Mouse (Mus musculus) kidney, adult 2 months (tissue): Measurements from ENCODE around the gene 0610040J01Rik. TPM values are rescaled to one million over a fixed set of nuclear protein-coding genes. Genes with fewer than 3 reads are reported as not detected.

ENCODE experiments used
- DNase-seq: peaks from one replicate; pipeline ENCODE4 v3.0.0; 2021
- H3K27ac ChIP-seq: fragments of 200-500 bp; 2 replicates; pipeline ENCODE4 v1.5.1; 2012; ENCODE audit warnings: low read depth, low read length, control low read depth, inconsistent platforms; ENCODE audit not compliant: insufficient read depth
- H3K27me3 ChIP-seq: fragments of 200-500 bp; replicated peaks from 2 replicates; pipeline ENCODE4 v1.6.1; 2012; ENCODE audit warnings: mild to moderate bottlenecking, moderate library complexity, low read length, inconsistent platforms; ENCODE audit not compliant: control insufficient read depth, insufficient read depth
- H3K36me3 ChIP-seq: fragments of 200-500 bp; 2 replicates; pipeline ENCODE4 v1.6.1; 2012; ENCODE audit warnings: mild to moderate bottlenecking, moderate library complexity, low read length, inconsistent platforms; ENCODE audit not compliant: control insufficient read depth, insufficient read depth
- H3K4me1 ChIP-seq: fragments of 200-500 bp; 2 replicates; pipeline ENCODE4 v1.6.1; 2011; ENCODE audit warnings: low read length; ENCODE audit not compliant: control insufficient read depth, insufficient read depth
- H3K4me3 ChIP-seq: fragments of 200-500 bp; 2 replicates; pipeline ENCODE4 v1.5.1; 2011; ENCODE audit warnings: mild to moderate bottlenecking, low read depth, low read length, control low read depth; ENCODE audit not compliant: insufficient read depth
- CTCF ChIP-seq: fragments of 200-500 bp; conservative IDR thresholded peaks from 2 replicates; pipeline ENCODE4 v1.5.1; 2011; ENCODE audit warnings: low read depth, mild to moderate bottlenecking, control low read depth, low read length, moderate library complexity, mixed read lengths; ENCODE audit not compliant: insufficient read depth, insufficient read length
- POLR2A ChIP-seq: fragments of 200-500 bp; IDR thresholded peaks from one replicate; pipeline ENCODE4 v1.6.1; 2011; ENCODE audit warnings: low read depth, low read length, control low read depth
- WGBS: fragments of 180-500 bp; shearing (Covaris S2); methylation state at CpG from one replicate; pipeline ENCODE4 v1.1.7; 2018; 5-methylcytosine and 5-hydroxymethylcytosine counted together
- polyA plus RNA-seq: library from polyadenylated mRNA; depleted of rRNA; stranded (reverse); fragments of >200 nt; gene quantifications from 2 replicates; pipeline ENCODE4 v1.2.3, GENCODE M21; 2012

Gene 0610040J01Rik
- polyA plus RNA-seq, 1 experiment, result 50.1 TPM

DNA sequence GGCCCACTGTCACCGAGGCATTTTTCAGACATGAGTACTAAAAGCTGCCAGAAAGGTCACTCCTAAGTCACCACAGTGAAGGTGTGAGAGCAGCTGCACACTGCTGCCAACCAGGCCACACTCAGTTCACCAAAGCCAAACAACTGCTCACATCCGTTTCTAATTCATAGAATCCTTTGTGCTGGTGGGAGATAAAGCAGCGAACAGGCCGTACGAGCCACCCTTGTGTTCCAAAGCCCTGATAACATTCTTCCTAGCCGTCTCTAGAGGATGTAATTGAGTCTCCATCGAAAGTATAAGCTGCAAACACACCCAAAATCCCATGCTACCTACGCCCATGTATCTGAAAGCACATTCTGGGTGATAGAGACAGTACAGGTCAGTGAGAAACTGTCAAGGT lies 9.7 kb downstream of the 0610040J01Rik start:
- Histone ChIP-seq H3K4me3 (no peak overlapping the region), H3K36me3 (no peaks in the 10 kb centered on the region), H3K27me3 (no peaks in the 10 kb centered on the region), H3K4me1 (peaks cover 48% of the 10 kb centered on the region), H3K27ac (0 out of 2 replicates have a peak overlapping the region, but pooled peaks have one; percentile 20)
- TF ChIP-seq POLR2A (no peak), CTCF (no peak)
- WGBS, result 73% methylated on average over 8 of the region's 8 CpGs
- DNase-seq, result no peak

DNA sequence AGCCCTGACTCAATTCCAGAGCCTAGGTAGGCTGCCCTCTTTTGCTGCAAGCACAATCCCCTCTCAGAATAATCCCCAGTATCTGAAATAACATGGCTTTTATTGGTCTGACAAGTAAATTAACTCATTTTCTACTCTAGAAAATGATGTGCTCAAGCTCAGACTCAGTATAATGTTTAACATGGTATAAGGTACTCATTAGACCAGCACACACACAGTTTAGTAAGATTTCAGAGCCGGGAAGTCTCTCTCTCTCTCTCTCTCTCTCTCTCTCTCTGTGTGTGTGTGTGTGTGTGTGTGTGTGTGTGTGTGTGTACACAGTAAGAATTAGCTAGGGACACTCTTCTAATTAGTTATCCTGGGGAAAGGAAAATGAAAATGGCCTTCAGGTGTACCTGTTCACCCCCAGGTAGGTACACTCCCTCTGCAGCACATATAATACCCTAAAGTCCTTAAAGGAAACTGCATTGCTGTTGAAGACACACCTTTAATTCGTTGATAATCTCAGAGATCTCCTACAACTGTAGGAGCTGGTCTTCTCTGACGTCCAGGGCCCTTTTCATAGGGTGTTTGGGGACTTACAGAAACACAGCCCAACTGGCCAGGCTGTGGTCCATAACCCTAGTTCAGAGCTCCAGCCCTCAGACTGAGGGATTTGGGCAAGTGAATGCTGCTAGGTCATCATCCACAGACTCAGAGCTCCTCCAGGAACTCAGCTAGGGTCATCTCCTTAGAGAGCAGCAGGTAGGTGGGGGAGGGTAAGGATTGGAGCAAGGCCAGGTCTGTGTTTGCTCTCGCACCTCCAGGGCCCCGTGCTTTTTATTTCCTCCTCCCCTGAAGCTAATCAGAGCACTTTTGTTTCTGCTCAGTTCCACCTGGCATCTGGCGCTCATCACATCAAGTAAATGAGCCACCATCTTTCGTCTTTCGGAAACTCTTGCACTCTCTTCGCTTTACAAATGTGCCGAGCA lies 11.5 kb downstream of the 0610040J01Rik start:
- DNase-seq, result peak; percentile 78

DNA sequence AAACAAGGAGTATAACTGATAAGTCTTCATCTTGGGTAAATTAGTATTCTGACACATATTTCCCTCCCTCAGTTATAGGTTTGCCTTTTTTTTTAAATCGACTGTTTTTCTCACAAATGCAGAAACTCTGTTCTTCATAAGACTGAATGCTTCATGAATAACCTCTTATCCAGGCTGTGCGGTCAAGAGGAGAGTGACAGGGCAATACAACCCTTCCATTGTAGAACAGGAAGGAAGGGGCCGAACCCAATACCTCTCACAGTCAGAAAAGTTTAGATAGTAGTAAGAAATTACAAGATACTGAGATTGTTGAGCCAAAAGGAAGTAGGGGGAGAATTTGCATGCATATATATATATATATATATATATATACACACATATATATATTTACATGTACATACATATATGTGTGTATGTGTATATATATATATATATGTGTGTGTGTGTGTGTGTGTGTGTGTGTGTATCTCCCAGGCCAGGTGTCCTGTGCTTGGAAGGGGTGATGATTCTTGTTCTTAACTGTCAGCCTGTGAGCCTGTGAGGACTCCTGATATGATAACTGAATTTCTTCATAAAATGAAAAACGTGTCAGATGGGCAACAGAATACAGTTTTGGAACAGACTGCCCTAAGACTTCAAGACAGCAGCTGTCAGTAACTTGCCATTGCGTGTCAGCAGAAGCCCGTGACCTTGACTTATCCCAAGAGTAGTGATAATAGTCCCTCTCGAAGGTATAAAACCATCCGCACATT lies 12.6 kb downstream of the 0610040J01Rik start:
- 74% methylated on average over 8 of the region's 8 CpGs for WGBS
- Histone ChIP-seq H3K27me3 (no peaks in the 10 kb centered on the region), H3K36me3 (no peaks in the 10 kb centered on the region), H3K27ac (no peak overlapping the region), H3K4me3 (no peak overlapping the region), H3K4me1 (peaks cover 46% of the 10 kb centered on the region)
- TF ChIP-seq POLR2A (no peak), CTCF (no peak)
- no peak for DNase-seq

More for the DNA sequence above, 11.5 kb downstream of the 0610040J01Rik start:
- TF ChIP-seq CTCF (no peak), POLR2A (no peak)
- H3K36me3 ChIP-seq, result no peaks in the 10 kb centered on the region
- H3K4me3 ChIP-seq, result no peak overlapping the region
- WGBS, result 46% methylated on average over 10 of the region's 10 CpGs
- H3K4me1 ChIP-seq, result peaks cover 50% of the 10 kb centered on the region
- peak overlapping the region; percentile 74 for H3K27ac ChIP-seq
- no peaks in the 10 kb centered on the region for H3K27me3 ChIP-seq

DNA sequence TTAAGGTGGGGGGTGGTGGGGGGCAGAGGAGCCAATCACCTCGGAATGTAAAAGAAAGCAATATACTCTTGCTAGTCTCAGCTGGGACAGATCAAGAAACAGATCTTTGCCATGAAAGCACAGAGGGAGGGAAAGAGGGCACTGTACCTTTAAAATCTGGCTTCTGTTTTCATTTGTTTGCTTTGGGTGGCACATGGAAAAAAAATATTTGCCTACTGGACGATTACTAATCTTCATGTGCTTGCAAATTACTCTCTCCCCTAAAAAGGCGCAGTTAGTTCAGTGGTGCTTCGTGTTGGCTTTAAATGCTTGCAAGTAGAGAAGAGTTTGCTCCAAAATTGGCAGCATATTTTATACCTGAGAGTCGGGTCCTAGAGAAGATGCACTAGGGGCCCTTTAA lies 13.7 kb downstream of the 0610040J01Rik start:
- 31% methylated on average over 5 of the region's 5 CpGs for WGBS
- peaks cover 46% of the 10 kb centered on the region for H3K4me1 ChIP-seq
- H3K4me3 ChIP-seq, result no peak overlapping the region
- TF ChIP-seq POLR2A (no peak), CTCF (no peak)
- no peaks in the 10 kb centered on the region for H3K36me3 ChIP-seq
- H3K27ac ChIP-seq, result peak overlapping the region; percentile 84
- peak; percentile 30 for DNase-seq
- no peaks in the 10 kb centered on the region for H3K27me3 ChIP-seq

DNA sequence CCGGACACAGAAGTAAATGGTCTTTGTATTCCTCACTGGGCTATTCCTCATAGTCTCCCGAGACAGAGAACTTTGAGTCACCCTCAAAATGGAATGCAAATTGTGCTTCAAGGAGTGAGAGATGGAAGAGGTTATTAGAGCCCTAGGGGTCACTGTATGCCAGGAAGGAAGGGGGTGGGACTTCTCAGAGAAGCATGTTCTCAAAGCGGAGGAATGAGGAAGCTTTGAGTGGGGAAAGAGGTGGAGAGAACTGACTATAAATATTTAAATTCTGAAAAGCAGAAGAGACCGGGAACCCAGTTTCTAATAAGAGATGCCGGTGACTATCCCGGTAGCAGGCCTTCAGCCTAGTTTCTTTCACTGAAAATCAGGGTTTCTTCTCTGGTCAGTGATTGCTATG lies 14.8 kb downstream of the 0610040J01Rik start:
- DNase-seq, result peak; percentile 66
- Histone ChIP-seq H3K27me3 (no peaks in the 10 kb centered on the region), H3K4me3 (no peak overlapping the region), H3K4me1 (peaks cover 47% of the 10 kb centered on the region), H3K27ac (peak overlapping the region; percentile 84), H3K36me3 (no peaks in the 10 kb centered on the region)
- TF ChIP-seq CTCF (no peak), POLR2A (no peak)
- 17% methylated on average over 6 of the region's 6 CpGs for WGBS

DNA sequence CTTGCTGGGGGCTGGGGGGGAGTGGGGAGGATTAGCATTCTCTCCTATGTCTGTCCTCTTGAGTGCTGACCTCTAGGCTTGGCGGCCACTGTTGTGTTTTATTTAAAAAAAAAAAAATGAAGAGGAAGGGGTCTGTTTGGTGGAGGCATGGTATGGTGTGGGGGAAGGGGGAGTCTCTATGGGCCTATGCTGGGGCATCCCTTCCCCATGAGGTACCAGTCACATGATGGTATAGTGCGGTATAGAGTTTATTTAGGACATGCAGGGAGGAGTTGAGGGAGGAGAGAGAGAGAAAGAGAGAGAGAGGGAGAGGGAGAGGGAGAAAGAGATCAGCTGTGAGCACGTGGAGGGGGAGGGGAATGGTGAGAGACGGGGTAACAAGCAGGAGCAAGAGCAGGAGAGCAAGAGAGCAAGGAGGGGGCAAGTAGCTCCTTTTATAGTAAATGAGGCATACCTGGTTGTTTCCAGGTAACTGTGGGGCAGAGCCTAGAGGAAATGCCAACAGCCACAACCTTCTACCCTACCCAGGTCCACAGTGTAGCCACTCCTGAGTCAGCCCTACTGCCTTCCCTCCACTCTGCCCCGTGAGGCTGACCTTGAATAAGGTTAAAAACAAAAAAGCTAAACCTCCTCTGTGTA lies 15.4 kb downstream of the 0610040J01Rik start:
- WGBS, result 37% methylated on average over 5 of the region's 5 CpGs
- TF ChIP-seq POLR2A (no peak), CTCF (no peak)
- peak overlapping the region; percentile 84 for H3K27ac ChIP-seq

More for the DNA sequence above, 15.4 kb downstream of the 0610040J01Rik start:
- Histone ChIP-seq H3K4me3 (no peak overlapping the region), H3K4me1 (peaks cover 49% of the 10 kb centered on the region), H3K36me3 (no peaks in the 10 kb centered on the region), H3K27me3 (no peaks in the 10 kb centered on the region)
- peak; percentile 82 for DNase-seq
